In the genomic region with DNA sequence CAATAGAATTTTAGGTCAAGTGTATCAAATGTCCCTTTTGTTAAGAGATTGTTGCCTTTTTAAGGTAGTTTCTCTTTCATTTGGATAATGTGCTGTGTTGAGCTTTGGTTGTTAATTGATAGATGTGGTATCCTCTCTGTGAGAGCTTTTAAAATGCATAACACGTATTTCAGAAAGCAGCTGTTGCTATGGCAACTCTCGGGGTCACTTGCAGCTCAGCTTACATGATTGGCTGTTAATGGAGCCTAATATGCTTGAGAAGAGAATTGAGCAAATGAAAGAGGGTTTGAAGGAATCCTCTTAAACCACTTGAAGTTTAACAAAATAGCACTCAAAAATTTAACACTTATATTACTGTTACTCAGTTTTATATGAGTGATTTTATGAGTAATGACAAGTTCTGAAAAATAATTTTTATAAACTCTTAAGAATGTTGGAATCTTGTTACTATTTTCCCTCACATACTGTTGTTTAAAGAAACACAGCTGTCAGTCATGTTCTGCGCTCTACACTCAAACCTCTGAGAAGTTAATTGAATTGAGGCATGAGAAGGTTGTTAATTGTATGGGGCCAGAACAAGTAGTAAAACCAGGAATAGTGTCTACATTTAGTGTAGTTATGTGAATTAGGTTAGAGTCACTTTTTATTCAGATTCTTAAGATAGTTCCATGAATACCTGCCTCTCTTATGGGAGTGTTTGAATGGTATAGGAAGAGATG, we compare ENCODE assay signal across 10 mouse cellular contexts.
DNase-seq lines count a peak whose midpoint lies in the region; ATAC-seq lines count a peak whose summit lies in the region.
"Had no signal": no experiment of that assay in that cellular context is flagged by ENCODE, and none has a peak within 500 bp of the region (broad histone marks: within the 10 kb centered on the region; RNA-seq: fewer than 3 reads in every experiment).

No protein-coding gene starts in this region.

- ATAC-seq in forebrain, embryonic 14.5 days: peak; percentile 96
- ATAC-seq in midbrain, embryonic 15.5 days (replicated peaks): peak; percentile 91
- no peak; the same call in 1 of the 2 replicates for ATAC-seq in cerebellum, adult (ENCODE audit: insufficient number of reproducible peaks, low FRiP score, low TSS enrichment)

- no peak overlapping the region for H3K9ac ChIP-seq in forebrain, embryonic 14.5 days (ENCODE audit: low read length)
- no peak overlapping the region for H3K9ac ChIP-seq in midbrain, embryonic 15.5 days
- H3K9ac ChIP-seq: embryonic facial prominence, embryonic 13.5 days; liver, embryonic 13.5 days had no signal

- peak overlapping the region; percentile 55; the same call in 1 of the 2 replicates for H3K27ac ChIP-seq in forebrain, embryonic 14.5 days (ENCODE audit: low read depth, low read length)
- peak overlapping the region; percentile 55 for H3K27ac ChIP-seq in midbrain, embryonic 15.5 days
- H3K27ac ChIP-seq: embryonic facial prominence, embryonic 13.5 days; liver, embryonic 13.5 days had no signal

- peaks cover 8% of the 10 kb centered on the region for H3K4me1 ChIP-seq in forebrain, embryonic 14.5 days (ENCODE audit: control insufficient read depth, insufficient read depth, low read length)
- peaks cover 16% of the 10 kb centered on the region for H3K4me1 ChIP-seq in midbrain, embryonic 15.5 days
- H3K4me1 ChIP-seq: embryonic facial prominence, embryonic 13.5 days had no signal

- no peaks in the 10 kb centered on the region for H3K27me3 ChIP-seq in forebrain, embryonic 14.5 days (replicated peaks; ENCODE audit: control insufficient read depth, insufficient read depth, low read length)
- H3K27me3 ChIP-seq in midbrain, embryonic 15.5 days (replicated peaks): no peaks in the 10 kb centered on the region
- H3K27me3 ChIP-seq: embryonic facial prominence, embryonic 13.5 days; liver, embryonic 13.5 days had no signal

- WGBS in forebrain, embryonic 14.5 days: 2% methylated on average over 3 of the region's 3 CpGs
- 11% methylated on average over 3 of the region's 3 CpGs for WGBS in midbrain, embryonic 15.5 days

- no peaks in the 10 kb centered on the region for H3K9me3 ChIP-seq in forebrain, embryonic 14.5 days (replicated peaks; ENCODE audit: control insufficient read depth, low read length)
- no peaks in the 10 kb centered on the region for H3K9me3 ChIP-seq in midbrain, embryonic 15.5 days
- H3K9me3 ChIP-seq: embryonic facial prominence, embryonic 13.5 days; liver, embryonic 13.5 days had no signal

- H3K4me3 ChIP-seq in forebrain, embryonic 14.5 days (ENCODE audit: low read depth, low read length): no peak overlapping the region
- no peak overlapping the region for H3K4me3 ChIP-seq in midbrain, embryonic 15.5 days
- H3K4me3 ChIP-seq: embryonic facial prominence, embryonic 13.5 days; liver, embryonic 13.5 days had no signal

- no peaks in the 10 kb centered on the region for H3K36me3 ChIP-seq in forebrain, embryonic 14.5 days (ENCODE audit: control insufficient read depth, insufficient read depth, low read length)
- H3K36me3 ChIP-seq in midbrain, embryonic 15.5 days (replicated peaks): no peaks in the 10 kb centered on the region
- H3K36me3 ChIP-seq: embryonic facial prominence, embryonic 13.5 days; liver, embryonic 13.5 days had no signal

- peak; percentile 16 for DNase-seq in kidney, adult 9 months
- no peak for DNase-seq in kidney, adult 8-10 months
- DNase-seq in forebrain, embryonic 14.5 days (ENCODE audit: low spot score): peak; percentile 98
- DNase-seq in left cerebral cortex, adult 18-20 months (ENCODE audit: low spot score in 2 of 2): peak; percentile 5 to 9
- DNase-seq in heart, adult 8-10 months (ENCODE audit: low spot score): no peak
- DNase-seq in urinary bladder, postnatal 36 days (ENCODE audit: low spot score in 2 of 2): no peak
- DNase-seq: liver, embryonic 13.5 days had no signal

- peak overlapping the region; percentile 17; the same call in 1 of the 2 replicates for H3K4me2 ChIP-seq in forebrain, embryonic 14.5 days (ENCODE audit: low read length)
- peak overlapping the region; percentile 15; the same call in 1 of the 2 replicates for H3K4me2 ChIP-seq in midbrain, embryonic 15.5 days
- H3K4me2 ChIP-seq: embryonic facial prominence, embryonic 13.5 days; liver, embryonic 13.5 days had no signal

Comparison
In these comparisons a context has a peak if more than half of its experiments do, and no peak if none do; other contexts are left out.
1. DNase-seq: peak in kidney, adult 9 months (single experiment), forebrain, embryonic 14.5 days (single experiment) and left cerebral cortex, adult 18-20 months (2 of 2); none in kidney, adult 8-10 months (0 of 2), heart, adult 8-10 months (single experiment) and urinary bladder, postnatal 36 days (0 of 2).